Mouse (Mus musculus): ENCODE results near the gene Olfr1220. TPM values are rescaled to one million over a fixed set of nuclear protein-coding genes. Genes with fewer than 3 reads are reported as not detected.

Gene Olfr1220
- polyA plus RNA-seq (2012; rRNA removed): not detected in 2 replicates

DNA sequence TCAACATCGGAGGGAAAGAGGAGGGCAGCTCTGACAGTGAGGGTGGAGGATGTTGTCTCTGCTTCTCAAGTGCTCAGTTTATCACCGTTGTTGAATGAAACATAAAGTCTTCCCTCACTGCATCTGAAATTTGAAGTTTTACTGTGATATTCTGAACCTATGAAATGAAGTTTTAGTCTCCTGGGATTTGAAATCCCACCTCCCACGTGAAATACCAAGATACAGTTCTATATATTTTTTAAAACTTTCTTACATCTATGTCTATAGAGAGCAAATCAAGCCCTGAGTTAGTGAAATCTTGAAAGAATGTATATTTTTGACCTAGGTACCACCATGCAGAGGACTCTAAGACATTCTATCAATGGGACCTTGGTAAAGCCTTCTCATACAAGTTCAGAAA is at the start of gene Olfr1220:
Gene Olfr1220 (minus strand): TSS at position 101 of the 400 bp plus-strand sequence.
- 74% methylated on average over 3 of the region's 3 CpGs for WGBS
- DNase-seq (ENCODE audit: low read depth in 1 of 2, low spot score in 2 of 2): no peak
- no peaks in the 10 kb centered on the region for H3K36me3 ChIP-seq (ENCODE audit: control insufficient read depth, insufficient read depth, low read length)
- H3K27ac ChIP-seq (ENCODE audit: insufficient read depth, low read length): no peak within 1 kb of the TSS
- H3K4me1 ChIP-seq (ENCODE audit: control insufficient read depth, insufficient read depth, insufficient read length): no peaks in the 10 kb centered on the region
- H3K4me3 ChIP-seq (ENCODE audit: extremely low read depth, insufficient read depth, insufficient read length): no peak within 1 kb of the TSS
- no peaks in the 10 kb centered on the region for H3K27me3 ChIP-seq (ENCODE audit: control insufficient read depth, insufficient read depth, low read length)
- TF ChIP-seq POLR2A (IDR thresholded peaks at IDR 0.05; ENCODE audit: low read depth, low read length) (no peak), CTCF (IDR thresholded peaks at IDR 0.05; ENCODE audit: extremely low read depth, insufficient read depth, insufficient read length, insufficient replicate concordance) (no peak)

DNA sequence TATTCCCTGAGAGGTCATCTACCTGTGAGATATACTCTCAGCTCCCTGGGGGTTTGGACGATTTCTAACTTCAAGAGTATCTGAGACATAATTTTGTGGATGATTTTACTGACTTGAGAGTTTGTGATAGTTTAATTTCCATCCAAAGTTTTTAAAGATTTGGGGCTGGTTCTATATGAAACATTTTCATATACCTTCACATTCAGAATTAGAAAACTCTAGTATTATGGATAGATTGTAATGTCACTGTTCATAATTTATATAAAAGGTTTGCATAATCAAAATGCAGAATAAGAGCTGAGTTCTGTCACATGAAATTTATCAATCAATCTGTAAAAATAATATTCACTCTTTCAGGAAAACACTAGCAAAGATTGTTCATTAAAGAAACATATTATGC is 44.8 kb upstream of the Olfr1220 start, which contains the start of gene Olfr1223:
Gene Olfr1223 (minus strand): TSS at position 101 of the 400 bp plus-strand sequence.
- Histone ChIP-seq H3K4me1 (ENCODE audit: control insufficient read depth, insufficient read depth, insufficient read length) (no peaks in the 10 kb centered on the region), H3K27me3 (ENCODE audit: control insufficient read depth, insufficient read depth, low read length) (no peaks in the 10 kb centered on the region), H3K27ac (ENCODE audit: insufficient read depth, low read length) (no peak within 1 kb of the TSS), H3K36me3 (ENCODE audit: control insufficient read depth, insufficient read depth, low read length) (no peaks in the 10 kb centered on the region), H3K4me3 (ENCODE audit: extremely low read depth, insufficient read depth, insufficient read length) (no peak within 1 kb of the TSS)
- no peak for DNase-seq (ENCODE audit: low read depth in 1 of 2, low spot score in 2 of 2)
- TF ChIP-seq CTCF (IDR thresholded peaks at IDR 0.05; ENCODE audit: extremely low read depth, insufficient read depth, insufficient read length, insufficient replicate concordance) (no peak), POLR2A (IDR thresholded peaks at IDR 0.05; ENCODE audit: low read depth, low read length) (no peak)
- WGBS: 64% methylated on average over 1 of the region's 1 CpGs

DNA sequence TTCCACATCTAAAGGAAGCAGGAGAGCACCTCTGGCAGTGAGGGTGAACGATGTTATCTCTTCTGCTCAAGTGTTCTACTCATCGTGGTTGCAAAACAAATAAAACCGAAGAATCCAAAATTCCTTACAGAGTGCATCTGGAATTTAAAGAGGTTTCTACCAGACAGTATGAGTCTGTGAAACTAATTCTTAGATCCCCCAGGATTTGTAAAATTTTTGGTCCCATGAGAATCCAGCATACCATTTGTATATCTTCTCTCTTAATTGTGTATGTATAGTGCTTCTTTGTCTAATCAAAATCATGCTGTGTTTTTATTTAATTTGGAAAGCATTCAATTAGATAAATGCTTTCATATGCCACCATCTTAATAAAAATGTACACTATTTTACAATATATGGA is 26.3 kb upstream of the Olfr1220 start, which contains the start of gene Olfr1222:
Gene Olfr1222 (minus strand): TSS at position 101 of the 400 bp plus-strand sequence.
- no peak for DNase-seq (ENCODE audit: low read depth in 1 of 2, low spot score in 2 of 2)
- Histone ChIP-seq H3K27me3 (ENCODE audit: control insufficient read depth, insufficient read depth, low read length) (no peaks in the 10 kb centered on the region), H3K36me3 (ENCODE audit: control insufficient read depth, insufficient read depth, low read length) (no peaks in the 10 kb centered on the region), H3K4me3 (ENCODE audit: extremely low read depth, insufficient read depth, insufficient read length) (no peak within 1 kb of the TSS), H3K27ac (ENCODE audit: insufficient read depth, low read length) (no peak within 1 kb of the TSS), H3K4me1 (ENCODE audit: control insufficient read depth, insufficient read depth, insufficient read length) (no peaks in the 10 kb centered on the region)
- TF ChIP-seq POLR2A (IDR thresholded peaks at IDR 0.05; ENCODE audit: low read depth, low read length) (no peak), CTCF (IDR thresholded peaks at IDR 0.05; ENCODE audit: extremely low read depth, insufficient read depth, insufficient read length, insufficient replicate concordance) (no peak)
- WGBS: 84% methylated on average over 3 of the region's 3 CpGs

DNA sequence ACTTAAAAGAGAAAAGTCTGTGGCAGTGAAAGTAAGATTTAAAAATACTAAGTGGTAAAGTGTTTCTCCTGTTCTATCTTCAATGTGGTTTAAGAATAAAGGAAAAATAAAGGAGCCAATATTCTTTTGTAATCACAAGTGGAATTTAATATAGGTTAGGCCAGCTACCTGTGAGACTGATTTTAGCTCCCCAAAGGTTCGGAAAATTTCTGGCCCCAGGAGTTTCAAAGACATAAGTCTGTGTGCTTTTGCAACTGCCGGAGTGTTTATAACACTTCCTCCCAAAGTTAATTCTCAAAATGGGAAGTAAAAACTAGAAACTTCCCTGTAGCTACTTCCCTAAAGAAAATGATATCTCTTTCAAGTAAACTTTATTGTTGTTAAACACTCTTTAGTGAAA is 10.5 kb upstream of the Olfr1220 start, which contains the start of gene Olfr1221:
Gene Olfr1221 (minus strand): TSS at position 101 of the 400 bp plus-strand sequence.
- H3K27ac ChIP-seq (ENCODE audit: insufficient read depth, low read length): no peak within 1 kb of the TSS
- WGBS: 18% methylated on average over 2 of the region's 2 CpGs
- no peaks in the 10 kb centered on the region for H3K27me3 ChIP-seq (ENCODE audit: control insufficient read depth, insufficient read depth, low read length)
- H3K4me1 ChIP-seq (ENCODE audit: control insufficient read depth, insufficient read depth, insufficient read length): no peaks in the 10 kb centered on the region
- no peaks in the 10 kb centered on the region for H3K36me3 ChIP-seq (ENCODE audit: control insufficient read depth, insufficient read depth, low read length)
- TF ChIP-seq CTCF (IDR thresholded peaks at IDR 0.05; ENCODE audit: extremely low read depth, insufficient read depth, insufficient read length, insufficient replicate concordance): no peak
- no peak within 1 kb of the TSS for H3K4me3 ChIP-seq (ENCODE audit: extremely low read depth, insufficient read depth, insufficient read length)
- no peak for DNase-seq (ENCODE audit: low read depth in 1 of 2, low spot score in 2 of 2)

DNA sequence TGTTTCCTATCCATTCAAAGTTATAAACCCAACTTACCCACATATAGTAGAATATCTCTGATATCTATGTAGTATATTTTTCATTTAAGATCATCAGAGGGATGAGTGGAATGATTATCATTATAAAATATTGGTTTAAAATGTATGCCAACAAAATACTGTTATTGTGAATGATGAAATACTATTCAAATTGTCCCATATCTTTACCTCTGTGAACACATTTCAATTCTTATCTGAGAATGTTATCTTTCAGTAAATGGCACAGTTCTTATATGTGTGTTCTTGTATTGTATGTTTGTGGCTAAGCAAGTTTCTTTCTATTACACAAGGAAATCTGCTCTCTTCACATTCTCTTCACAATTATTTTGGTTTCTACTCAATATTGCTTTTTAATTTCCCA is 984 bp downstream of the Olfr1220 start:
- Histone ChIP-seq H3K27ac (ENCODE audit: insufficient read depth, low read length) (no peak overlapping the region), H3K27me3 (ENCODE audit: control insufficient read depth, insufficient read depth, low read length) (no peaks in the 10 kb centered on the region)
- TF ChIP-seq POLR2A (IDR thresholded peaks at IDR 0.05; ENCODE audit: low read depth, low read length) (no peak), CTCF (IDR thresholded peaks at IDR 0.05; ENCODE audit: extremely low read depth, insufficient read depth, insufficient read length, insufficient replicate concordance) (no peak)

DNA sequence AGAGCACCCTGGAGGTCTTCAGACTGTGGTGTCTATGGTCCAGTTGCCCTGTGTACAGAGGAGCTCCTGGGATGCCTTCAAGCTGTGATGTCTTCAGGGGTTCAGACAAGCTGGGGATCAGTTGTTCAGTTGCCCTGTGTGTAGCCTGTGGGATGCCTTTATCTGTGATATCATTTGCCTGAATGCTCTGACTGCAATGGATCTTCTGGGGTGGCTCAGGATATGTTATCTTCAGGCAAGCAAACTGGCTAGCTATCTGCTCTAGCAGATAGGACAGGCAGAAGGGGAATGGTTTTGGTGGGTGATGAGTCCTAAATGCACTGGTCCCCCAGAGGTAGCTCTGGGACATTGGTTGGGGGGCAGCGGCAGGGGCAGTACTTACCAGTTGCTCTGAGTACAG is 12.8 kb downstream of the Olfr1220 start:
- TF ChIP-seq POLR2A (IDR thresholded peaks at IDR 0.05; ENCODE audit: low read depth, low read length): no peak
- TF ChIP-seq CTCF (IDR thresholded peaks at IDR 0.05; ENCODE audit: extremely low read depth, insufficient read depth, insufficient read length, insufficient replicate concordance): no peak
- H3K27ac ChIP-seq (ENCODE audit: insufficient read depth, low read length): no peak overlapping the region
- no peak overlapping the region for H3K4me3 ChIP-seq (ENCODE audit: extremely low read depth, insufficient read depth, insufficient read length)
- WGBS: 93% methylated on average over 1 of the region's 1 CpGs
- H3K4me1 ChIP-seq (ENCODE audit: control insufficient read depth, insufficient read depth, insufficient read length): no peaks in the 10 kb centered on the region
- DNase-seq (ENCODE audit: low read depth in 1 of 2, low spot score in 2 of 2): no peak
- no peaks in the 10 kb centered on the region for H3K36me3 ChIP-seq (ENCODE audit: control insufficient read depth, insufficient read depth, low read length)
- H3K27me3 ChIP-seq (ENCODE audit: control insufficient read depth, insufficient read depth, low read length): no peaks in the 10 kb centered on the region

More for the DNA sequence above, 984 bp downstream of the Olfr1220 start:
- no peaks in the 10 kb centered on the region for H3K4me1 ChIP-seq (ENCODE audit: control insufficient read depth, insufficient read depth, insufficient read length)
- H3K36me3 ChIP-seq (ENCODE audit: control insufficient read depth, insufficient read depth, low read length): no peaks in the 10 kb centered on the region
- DNase-seq (ENCODE audit: low read depth in 1 of 2, low spot score in 2 of 2): no peak
- H3K4me3 ChIP-seq (ENCODE audit: extremely low read depth, insufficient read depth, insufficient read length): no peak overlapping the region

DNA sequence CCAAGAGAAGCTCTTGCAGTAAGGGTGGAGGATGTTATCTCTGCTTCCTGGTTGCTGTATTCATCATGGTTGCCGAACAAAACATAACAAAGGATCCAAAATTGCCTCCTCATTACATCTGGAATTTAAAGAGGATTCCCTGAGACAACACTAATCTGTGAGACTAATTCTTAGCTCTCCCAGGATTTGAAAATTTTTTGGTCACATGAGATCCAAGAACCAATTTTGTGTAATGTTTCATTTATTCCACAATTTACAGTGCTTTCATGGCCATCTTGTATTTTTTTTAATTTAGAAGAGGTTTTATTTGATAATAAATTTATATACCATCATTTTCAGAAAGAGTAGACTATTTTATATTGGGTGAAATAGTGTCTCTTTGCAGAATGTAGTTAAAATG is 23.2 kb downstream of the Olfr1220 start, which contains the start of gene Olfr1219:
Gene Olfr1219 (minus strand): TSS at position 101 of the 400 bp plus-strand sequence.
- Histone ChIP-seq H3K27me3 (ENCODE audit: control insufficient read depth, insufficient read depth, low read length) (no peaks in the 10 kb centered on the region), H3K27ac (ENCODE audit: insufficient read depth, low read length) (no peak within 1 kb of the TSS), H3K36me3 (ENCODE audit: control insufficient read depth, insufficient read depth, low read length) (no peaks in the 10 kb centered on the region), H3K4me1 (ENCODE audit: control insufficient read depth, insufficient read depth, insufficient read length) (no peaks in the 10 kb centered on the region), H3K4me3 (ENCODE audit: extremely low read depth, insufficient read depth, insufficient read length) (no peak within 1 kb of the TSS)
- 49% methylated on average over 1 of the region's 1 CpGs for WGBS
- DNase-seq (ENCODE audit: low read depth in 1 of 2, low spot score in 2 of 2): no peak
- no peak for TF ChIP-seq POLR2A (IDR thresholded peaks at IDR 0.05; ENCODE audit: low read depth, low read length)
- no peak for TF ChIP-seq CTCF (IDR thresholded peaks at IDR 0.05; ENCODE audit: extremely low read depth, insufficient read depth, insufficient read length, insufficient replicate concordance)
